Mouse (Mus musculus) heart, postnatal 10 days (tissue): Measurements from ENCODE around the gene Acot12. TPM values are rescaled to one million over a fixed set of nuclear protein-coding genes. Genes with fewer than 3 reads are reported as not detected.
A peak's percentile ranks its signal among the peaks of the same experiment; 100 is the strongest.

Experiments used
- DNase-seq, 2 experiments: peaks; one replicate each; pipeline ENCODE4 v3.0.0; 2021
- intact Hi-C: fragments of 180-260 bp; cut with DNase I; formaldehyde crosslinking; loops from one replicate; pipeline ENCODE4 v1.15.1; 2025
- total RNA-seq, 2 experiments: library from RNA; stranded (reverse); gene quantifications; 2 replicates each; pipeline ENCODE4 v1.2.3; 2021

Gene Acot12
- total RNA-seq, result under 1 TPM in 1 of 2 experiments, not detected in 1; 0.48 TPM

DNA sequence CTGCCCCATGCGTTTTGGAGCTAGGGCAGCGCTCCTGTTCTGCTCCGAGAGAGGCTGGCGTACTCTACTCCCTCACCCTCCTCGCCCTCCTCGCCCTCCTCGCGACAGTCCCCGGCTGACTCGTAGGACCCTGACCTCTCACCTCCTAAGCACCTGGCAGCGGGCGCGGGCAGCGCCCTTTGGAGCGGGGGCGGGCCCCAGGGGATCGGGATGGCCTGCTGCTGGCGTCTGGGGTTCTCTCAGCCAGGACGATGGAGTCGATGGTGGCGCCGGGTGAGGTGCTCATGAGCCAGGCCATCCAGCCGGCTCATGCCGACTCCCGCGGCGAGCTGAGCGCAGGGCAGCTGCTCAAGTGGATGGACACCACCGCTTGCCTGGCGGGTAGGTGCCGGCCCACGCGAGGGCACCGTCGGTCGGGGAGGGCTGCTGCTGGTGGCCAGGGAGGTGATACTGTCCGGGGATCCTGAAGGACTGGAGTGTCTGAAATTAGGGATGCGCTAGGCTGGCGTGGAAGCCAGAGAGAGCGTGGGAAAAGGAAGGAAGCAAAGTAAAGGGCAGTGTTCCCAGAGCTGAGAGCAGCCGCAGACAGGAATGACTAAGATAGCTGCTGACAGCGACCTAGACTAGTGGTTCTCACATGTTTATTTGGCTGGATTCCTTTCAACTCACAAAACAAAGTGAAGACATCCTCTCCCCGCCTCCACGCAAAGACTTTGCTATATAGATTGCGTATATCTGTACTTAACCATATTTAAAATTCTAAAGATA is at the start of gene Acot12:
TSS of gene Acot12 (plus strand) at position 233 of the 768 bp plus-strand sequence.
- DNase-seq, result peak; percentile 35 to 44
- intact Hi-C loops, result no loop called here

DNA sequence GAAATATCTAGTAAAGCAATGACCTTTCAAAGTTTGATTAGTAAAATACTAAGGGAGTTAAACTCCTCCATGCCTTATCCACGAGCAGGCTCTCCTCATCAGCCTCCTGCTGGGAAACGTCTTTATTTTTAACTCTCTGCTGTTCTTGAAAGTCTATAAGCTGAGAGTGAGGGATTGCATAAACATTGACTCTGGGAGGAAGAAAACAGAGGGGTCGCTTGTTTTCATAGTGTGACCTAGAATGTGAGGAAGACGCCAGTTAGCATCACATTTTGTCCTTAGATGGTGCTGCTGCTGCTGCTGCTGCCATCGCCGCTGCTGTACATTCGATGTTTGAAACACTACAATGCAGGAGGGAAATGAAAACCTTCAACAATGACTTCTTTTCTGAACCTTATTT is 47.7 kb upstream of the Acot12 start:
- intact Hi-C loops, result no loop called here
- no peak for DNase-seq

DNA sequence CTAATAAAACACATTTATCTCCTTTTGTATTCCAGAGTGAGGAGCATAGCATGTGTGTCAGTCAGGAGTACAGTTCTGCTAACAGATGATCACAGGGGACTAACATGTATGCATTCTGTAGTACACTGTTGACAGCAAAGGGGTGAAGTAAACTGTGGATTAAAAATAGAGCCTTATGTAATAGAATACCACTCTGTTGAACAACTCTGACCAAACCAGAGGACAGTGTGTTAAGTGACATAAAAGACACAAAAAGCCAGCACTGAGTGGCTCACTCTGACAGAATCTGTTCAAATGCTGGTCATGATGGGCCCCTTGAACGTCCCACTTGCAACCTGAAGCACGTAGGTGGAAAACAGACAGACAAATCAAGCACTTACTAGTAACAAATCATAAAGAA is 45.9 kb upstream of the Acot12 start:
- intact Hi-C loops, result loop anchor here (5.0 kb wide), 2 partner anchors 233 to 728 kb away; partner anchors contain the start of gene Ssbp2
- DNase-seq, result no peak

DNA sequence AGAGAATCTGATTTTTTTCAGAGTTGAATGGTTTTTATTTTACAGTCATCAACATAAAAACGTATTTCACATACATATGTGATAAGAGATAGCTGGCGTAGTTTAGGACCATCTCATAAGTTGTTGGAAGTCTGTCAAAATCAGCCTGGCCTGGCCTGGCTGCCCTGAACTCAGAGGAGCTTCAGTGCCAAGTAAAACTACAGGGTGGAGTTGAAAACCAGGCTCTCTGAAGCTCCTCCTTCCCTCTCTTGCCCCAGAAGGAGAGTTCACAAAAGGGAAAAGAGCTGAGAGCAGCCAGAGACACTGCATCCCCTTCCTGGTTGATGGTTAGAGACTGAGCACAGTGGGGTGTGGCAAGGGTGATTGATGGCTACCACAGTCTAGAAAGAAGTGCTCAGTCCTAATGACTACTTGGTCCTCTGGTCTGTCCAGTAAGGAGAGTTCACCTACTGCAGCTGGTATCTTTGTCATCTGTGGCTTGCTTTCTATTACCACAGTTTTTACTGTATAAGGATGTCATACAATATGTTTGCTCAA is 45.1 kb upstream of the Acot12 start:
- DNase-seq, result peak; percentile 26 to 34
- intact Hi-C loops, result loop anchor here (5.0 kb wide), 2 partner anchors 234 to 729 kb away; partner anchors contain the start of gene Ssbp2

DNA sequence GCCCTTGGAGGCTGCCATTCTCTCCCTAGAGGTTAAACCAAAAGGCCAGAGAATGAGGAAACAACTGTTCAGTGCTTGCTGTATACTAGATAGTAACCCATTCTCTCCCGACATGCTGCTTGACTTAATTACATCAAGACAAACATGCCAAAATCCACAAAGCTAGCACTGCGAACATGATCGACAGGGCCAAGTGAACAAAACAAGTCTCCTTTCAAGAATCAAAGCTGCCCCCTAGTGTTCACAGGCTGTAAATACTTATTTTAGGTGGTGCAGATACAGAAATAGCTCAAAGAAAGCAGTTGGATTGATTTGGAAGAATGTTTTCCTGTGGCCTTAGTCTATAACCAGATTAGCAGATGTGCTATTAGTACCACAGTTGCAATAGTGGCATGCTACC is 44.3 kb upstream of the Acot12 start:
- DNase-seq, result peak; percentile 44 to 74
- intact Hi-C loops, result loop anchor here (5.0 kb wide), 2 partner anchors 235 to 730 kb away; partner anchors contain the start of gene Ssbp2

DNA sequence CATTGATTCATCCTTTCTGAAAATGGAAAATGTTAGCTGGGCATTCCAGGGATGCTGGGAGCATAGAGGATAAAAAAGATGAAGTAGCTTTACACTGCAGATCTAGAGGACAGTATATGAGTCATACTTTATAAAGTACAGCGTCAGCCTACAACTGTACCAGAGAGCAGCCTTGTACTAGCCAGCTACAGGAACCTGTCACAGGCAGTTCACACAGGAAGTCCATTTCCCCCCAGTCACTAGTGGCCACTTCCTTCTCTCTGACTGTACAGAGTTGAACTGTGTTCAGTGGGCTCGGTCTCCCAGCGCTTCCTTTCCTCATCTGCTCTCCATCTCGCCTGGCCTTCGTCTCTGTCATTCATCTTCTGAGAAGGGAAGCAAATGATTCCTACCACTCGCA is 39.0 kb upstream of the Acot12 start:
- DNase-seq, result peak; percentile 16 to 20
- intact Hi-C loops, result no loop called here

DNA sequence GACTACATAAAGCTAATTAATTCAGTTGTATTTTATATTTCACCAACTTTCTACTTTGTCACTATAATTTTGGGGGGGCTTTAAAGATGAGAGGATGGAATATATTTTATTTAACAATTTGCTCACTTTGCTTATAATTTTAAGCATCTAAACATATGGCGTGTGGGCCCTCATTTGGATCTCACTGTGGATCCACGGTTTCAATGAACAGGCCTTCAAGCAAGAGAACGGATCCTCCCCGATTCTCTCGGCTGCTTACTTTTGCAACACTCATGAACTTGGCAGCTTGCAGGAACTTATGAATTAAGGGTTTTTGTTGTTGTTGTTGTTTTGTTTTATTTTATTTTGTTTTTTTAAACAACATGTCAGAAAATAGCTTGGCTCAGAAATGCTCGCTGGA is 21.8 kb upstream of the Acot12 start:
- no peak for DNase-seq
- intact Hi-C loops, result no loop called here

DNA sequence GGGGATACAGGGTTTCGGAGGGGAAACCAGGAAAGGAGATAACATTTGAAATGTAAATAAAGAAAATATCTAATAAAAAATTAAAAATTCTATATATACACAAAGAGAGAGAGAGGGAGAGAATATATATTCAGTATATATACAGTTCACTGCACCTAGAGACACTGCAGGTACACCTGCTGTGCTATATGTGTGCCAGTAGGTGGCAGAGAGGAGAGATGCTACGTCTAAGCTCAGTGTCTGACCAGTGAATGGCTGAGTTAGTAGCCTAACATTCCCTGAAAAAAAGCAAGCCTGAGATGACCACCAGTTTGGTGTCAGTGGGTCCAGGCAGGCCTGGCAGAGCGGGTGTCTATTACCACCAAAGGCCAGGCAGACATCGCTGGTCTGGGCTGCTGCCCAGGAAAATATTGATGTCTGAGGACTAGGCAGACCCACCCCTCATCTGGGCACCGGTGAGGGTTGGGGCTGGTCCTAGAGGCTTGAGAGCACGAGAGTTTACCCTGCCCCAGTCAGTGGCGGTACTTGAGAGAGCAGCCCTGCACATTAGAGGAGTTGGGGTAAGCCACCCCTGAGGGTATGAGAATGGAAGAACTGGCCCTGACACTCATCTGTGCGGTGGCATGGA is 18.1 kb upstream of the Acot12 start:
- no peak for DNase-seq
- intact Hi-C loops, result no loop called here

DNA sequence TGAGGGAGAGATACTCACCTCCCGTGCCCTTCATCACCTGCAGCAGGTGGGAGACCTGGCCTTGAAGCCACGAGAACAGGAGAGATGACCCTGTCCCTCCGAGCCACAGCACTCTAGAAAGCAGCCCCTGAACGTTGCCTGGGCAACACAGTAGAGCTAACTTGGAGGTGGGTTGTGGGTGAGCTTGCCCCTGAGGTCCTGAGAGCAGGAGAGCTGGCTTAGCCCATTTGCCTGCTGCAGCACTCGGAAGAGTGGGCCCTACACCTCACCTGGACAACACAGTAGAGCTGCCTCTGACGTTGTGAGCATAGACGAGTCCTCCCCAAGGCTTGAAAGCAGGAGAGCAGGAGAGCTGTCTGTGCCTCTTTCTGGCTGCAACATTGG is 17.6 kb upstream of the Acot12 start:
- intact Hi-C loops, result no loop called here
- DNase-seq, result no peak

DNA sequence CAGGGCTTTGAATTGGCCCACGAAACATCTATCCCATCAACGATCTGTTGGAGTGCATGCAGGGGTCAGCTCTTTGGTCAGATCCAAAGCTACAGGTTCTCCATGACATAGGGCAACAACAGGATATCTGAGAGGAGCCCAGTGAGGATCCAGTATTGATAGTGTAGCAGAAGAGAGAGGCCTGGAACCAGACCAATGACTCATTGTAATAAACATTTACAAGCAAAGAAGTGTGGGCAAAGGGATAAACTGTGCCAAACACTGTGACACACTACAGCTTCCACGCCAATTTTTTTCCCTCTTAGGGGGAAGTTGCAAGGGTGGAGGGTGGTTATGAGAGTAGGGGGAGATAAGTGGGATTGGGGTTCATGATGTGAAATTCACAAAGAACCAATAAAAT is 17.1 kb upstream of the Acot12 start:
- intact Hi-C loops, result no loop called here
- no peak for DNase-seq

DNA sequence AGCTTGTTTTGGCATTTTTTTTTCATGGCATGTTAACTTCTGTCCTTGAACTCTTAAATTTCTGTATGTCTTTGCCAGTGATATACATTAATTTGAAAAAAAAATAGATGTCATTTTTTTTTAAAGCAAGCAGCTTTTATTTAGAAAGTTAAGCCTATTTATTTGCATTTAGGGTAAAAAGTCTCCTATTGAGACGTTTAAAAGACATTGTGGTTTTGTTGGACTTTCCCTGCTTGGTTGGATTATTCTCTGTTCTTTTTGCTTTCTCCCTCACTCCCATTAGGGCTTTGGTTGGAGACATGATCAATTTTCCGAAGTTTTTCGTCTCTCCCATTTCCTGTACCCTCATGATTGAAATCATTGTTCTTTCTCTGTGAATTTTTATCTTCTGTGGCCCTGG is 16.2 kb upstream of the Acot12 start:
- intact Hi-C loops, result no loop called here
- DNase-seq, result no peak

DNA sequence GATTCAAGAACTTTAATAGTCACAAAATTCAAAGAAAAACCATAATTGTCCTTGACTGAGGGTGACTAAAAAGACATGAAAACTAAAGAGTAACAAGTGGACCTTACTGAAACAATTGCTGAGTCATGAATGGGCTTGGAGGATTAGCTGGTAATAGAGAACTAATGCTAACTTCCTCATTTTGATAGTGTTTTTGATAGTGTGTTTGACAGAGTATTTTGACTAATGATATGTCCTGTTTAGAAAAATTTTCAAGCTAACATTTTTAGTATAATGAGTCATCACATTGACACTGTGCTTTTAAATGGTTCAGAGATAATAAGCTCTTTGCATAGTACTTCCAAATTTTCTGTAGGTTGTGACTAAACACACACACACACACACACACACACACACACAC is 13.4 kb upstream of the Acot12 start:
- intact Hi-C loops, result no loop called here
- no peak for DNase-seq

DNA sequence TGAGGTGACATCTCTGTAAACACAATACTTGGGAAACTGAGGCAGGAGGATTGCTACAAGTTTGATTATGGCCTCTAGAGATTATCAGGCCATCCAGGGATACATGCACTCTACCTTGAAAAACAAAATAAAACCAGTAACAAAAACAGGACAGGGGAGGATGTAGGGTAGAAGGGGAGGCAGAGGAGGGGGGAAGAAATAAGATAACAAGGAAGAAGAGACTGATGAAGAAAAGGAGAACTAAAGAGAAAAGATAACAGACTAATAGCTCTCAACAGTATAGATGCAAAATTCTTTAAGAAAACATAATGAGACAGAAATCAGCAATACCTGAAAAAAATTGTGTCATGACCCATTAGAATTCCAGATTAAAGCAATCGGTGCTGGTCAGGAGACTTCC is 4.1 kb upstream of the Acot12 start:
- intact Hi-C loops, result no loop called here

DNA sequence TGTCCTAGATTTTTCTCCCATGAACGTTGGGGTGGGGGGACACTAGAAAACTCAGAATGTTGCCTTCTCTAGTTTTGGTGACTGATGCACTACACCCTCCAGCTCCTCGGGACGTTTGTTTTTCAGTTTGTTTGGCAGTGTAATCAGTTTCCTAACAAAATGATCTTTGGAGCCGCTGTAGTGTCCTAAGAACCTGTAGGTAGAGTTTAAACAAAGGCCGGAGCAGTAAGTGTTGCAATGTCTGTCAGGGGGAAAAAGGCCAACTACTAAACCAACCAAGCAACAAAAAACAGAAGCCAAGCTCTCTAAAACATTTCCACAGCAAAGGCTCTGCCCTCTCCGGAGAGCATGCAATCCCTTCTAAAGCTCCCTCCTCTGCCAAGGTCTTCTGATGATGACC is 461 bp upstream of the Acot12 start:
- DNase-seq, result no peak
- intact Hi-C loops, result no loop called here

More for the DNA sequence above, 4.1 kb upstream of the Acot12 start:
- DNase-seq, result no peak

DNA sequence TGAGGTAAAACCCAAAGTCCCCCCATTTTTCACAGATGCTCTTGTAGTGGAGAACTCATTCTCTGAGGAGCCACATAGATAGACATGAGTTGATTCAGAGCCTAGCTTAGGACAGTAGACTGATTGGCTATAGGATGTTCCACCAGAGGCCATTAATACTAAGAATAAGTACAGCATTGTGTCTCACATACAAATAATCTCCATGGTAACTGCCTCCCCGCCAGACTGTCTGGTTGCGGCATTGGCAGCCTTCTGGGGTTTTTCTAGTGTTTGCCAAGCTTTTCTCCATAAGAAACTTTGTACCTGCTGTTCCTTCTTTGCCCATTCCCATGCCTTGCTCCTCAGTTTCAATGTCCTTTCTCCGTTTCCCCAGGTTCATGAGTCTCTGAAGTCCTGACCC is 1.9 kb downstream of the Acot12 start:
- intact Hi-C loops, result no loop called here
- DNase-seq, result no peak

DNA sequence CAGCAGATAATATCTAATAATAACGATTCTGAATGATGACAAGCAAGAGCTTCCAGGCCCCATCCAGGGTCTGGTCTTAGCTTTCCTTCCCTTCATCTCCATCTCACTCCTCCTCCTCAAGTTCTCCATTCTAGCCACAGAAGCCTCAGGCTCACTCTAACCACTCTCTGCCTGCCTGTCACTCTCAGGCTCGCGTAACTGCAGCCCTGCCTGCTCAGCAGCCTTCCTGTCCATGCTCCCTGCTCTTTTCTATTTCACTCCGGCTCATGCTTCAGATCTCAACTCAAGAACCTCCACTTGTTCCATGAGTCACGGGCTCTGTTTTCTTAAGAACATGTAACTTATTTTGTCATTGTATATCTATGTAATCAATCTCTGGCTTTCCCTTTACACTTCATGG is 5.2 kb downstream of the Acot12 start:
- intact Hi-C loops, result no loop called here
- DNase-seq, result no peak

DNA sequence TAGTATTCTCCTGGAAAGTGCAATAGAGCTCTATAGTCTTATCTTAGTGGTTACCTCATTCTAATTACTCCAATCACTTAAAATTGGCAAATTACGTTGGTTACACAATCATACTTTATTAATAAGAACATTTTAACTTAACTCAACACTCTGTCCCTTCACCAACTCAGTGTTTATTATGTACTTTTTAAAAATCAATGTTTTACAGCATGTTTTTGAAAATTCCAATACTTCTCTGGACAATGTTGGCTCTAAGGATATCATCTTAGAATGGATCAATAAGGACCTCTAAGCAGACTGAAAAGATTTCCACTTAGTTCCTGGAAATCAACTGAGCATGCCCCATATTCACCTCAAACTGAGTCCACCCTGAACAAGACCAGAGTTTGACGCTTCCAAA is 7.1 kb downstream of the Acot12 start:
- intact Hi-C loops, result no loop called here
- no peak for DNase-seq

DNA sequence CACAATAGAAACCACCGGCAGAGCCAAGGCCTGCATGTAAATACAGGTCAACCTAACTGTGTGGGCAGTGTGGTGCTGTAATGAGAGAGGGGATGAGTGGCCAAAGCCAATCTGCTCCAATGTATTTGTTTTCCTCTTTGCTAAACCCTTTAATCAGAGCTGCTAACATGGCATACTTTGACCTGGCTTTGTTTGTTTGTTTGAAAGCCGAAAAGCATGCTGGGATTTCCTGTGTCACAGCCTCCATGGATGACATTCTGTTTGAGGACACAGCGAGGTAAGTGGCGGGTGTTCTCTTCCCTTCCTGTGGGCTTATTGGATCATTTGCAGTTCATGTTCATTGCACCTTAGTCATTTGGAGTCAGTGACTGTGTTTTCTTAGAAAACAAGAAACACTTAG is 8.7 kb downstream of the Acot12 start:
- intact Hi-C loops, result no loop called here
- DNase-seq, result no peak

DNA sequence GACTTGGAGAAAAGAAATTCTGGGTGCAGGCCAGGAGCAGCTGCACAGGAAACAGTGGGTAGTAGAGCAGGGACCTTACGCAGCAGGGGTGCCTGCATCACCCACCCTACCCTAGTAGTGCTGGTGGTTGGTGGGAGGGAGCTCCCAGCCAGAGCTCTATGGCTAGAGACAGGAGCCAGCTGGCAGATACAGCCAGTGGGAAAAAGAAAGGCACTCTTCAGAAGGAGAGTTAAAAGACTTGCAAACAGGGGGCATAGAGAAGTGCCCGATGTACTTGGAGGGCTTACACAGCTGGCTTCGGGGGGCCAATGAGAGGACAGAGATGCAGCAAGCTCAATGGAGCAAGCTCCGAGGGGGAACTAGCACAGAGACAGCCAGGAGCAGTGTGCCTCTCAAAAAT is 12.4 kb downstream of the Acot12 start:
- no peak for DNase-seq
- intact Hi-C loops, result no loop called here

DNA sequence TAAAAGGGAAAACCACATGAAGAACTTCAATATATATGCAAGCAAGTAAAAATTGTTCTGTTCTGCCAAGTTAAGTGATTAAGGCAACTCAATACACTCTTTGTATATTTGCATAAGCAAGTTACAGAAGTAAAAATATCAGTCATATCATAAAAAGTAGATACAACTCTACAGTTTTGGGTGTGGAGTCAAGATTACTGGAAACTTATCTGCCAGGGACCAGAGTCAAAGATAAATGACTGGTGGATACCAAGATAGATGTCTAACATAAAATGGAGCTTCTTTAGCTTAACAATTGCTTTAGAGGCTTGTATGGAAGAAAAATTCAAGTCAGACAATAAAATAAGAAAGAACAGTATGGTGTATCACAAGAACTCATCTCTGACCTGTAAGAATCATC is 13.4 kb downstream of the Acot12 start:
- DNase-seq, result no peak
- intact Hi-C loops, result no loop called here

DNA sequence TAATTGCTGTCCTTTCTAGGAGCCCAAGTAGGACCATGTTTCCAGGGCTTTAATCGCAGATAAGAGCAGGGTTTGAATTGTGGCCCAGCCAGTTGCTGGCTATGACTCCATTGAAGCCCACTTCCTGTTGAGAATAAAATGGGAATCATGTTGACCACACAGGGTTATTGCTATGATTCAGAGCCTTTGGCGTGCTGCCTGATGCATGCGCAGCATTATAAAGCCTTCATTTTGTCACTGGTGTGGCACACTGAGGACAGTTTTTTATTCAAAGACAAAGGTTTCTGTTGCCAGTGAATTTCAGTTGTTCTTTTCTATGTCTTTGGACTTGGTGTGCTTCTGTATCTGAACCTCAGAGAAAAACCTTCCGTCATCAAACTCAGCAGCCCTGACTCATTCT is 14.9 kb downstream of the Acot12 start:
- intact Hi-C loops, result no loop called here
- peak in 1 of 2 experiments; percentile 11 for DNase-seq
